Mouse (Mus musculus): ENCODE results near the gene Gm28048. TPM values are rescaled to one million over a fixed set of nuclear protein-coding genes. Genes with fewer than 3 reads are reported as not detected.

The Gm28048 gene
- polyA plus RNA-seq (2012; ENCODE audit: low replicate concordance): not detected in 2 replicates

DNA sequence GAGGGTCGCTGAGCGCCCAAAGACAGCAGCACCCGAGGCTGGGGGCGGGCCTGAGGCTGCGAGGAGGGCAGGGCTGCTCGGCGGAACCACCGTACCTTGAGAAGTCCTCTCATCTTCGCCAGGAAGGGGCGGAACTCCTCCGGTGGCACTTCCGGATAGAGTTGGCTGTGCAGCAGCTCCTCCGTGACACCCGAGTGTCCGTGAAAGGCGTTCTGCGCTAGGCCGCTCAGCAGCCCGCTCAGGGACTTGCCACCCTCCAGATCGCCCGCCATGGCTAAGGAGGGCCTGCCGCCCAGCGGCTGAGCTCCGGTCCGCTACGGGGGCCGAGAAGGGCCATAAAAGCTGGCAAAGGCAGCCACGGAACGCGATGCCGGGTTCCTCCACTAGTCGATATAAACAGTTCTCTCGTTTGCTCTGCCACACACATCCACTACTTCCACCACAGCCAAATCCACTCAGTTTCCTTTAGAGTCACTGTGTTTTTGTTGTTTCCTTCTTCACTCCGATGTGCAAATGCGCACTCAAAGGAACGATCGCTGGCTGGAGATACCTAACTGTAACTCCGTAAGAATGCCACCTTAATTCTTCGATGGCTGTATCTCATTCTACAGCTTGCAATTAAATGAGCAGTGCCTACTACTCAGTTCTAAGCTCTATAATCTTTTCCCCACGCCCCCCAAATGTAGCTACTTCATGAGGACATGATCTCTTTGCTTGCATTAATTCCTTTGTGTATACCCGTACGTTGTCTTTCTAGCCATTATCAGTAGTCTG, at the start of gene Gm28048, which contains the start of gene Commd1:
TSS of gene Gm28048 (minus strand) at position 107 of the 774 bp plus-strand sequence.
TSS of gene Commd1 (minus strand) at position 399 of the 774 bp plus-strand sequence.

GRCm38 (mm10) chr11:23007481-23008180, 25.7 kb upstream of the Gm28048 start, which contains the start of gene Fam161a:
Gene Fam161a (plus strand): TSS chr11:23007531.

DNA sequence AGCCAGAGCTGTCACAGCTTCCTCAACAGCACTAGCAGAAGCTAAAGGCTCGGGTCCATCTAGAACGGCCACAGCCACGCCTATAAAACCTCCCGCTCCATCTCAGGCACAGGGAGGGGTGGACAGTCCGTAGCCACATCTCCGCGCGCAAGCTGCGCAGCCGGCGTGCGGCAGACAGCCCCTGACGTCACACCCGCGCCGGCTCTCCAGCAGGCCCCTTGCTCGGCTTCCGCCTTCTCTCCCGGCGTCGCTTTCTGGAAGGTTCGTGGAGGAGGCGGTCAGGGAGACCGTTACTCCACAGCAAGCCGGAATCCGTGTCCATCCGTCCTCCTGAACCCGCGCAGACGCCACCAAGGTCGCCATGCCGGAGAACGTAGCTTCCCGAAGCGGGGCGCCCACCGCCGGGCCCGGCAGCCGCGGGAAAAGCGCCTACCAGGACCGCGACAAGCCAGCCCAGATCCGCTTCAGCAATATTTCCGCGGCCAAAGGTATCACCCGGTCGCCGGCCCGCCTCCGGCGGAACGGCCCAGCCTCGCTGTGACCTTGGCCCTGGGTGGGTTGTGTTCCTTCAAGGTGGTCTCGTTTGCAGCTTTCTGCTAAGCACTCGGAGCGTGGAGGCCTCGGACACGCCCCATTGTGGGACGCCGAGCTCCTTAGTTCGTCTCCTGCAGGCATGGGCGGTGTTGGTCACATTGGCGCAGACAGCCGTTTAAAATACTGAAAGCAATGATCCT, 8.7 kb upstream of the Gm28048 start, which contains the start of gene Cct4:
TSS of gene Cct4 (plus strand) at position 127 of the 734 bp plus-strand sequence.

DNA sequence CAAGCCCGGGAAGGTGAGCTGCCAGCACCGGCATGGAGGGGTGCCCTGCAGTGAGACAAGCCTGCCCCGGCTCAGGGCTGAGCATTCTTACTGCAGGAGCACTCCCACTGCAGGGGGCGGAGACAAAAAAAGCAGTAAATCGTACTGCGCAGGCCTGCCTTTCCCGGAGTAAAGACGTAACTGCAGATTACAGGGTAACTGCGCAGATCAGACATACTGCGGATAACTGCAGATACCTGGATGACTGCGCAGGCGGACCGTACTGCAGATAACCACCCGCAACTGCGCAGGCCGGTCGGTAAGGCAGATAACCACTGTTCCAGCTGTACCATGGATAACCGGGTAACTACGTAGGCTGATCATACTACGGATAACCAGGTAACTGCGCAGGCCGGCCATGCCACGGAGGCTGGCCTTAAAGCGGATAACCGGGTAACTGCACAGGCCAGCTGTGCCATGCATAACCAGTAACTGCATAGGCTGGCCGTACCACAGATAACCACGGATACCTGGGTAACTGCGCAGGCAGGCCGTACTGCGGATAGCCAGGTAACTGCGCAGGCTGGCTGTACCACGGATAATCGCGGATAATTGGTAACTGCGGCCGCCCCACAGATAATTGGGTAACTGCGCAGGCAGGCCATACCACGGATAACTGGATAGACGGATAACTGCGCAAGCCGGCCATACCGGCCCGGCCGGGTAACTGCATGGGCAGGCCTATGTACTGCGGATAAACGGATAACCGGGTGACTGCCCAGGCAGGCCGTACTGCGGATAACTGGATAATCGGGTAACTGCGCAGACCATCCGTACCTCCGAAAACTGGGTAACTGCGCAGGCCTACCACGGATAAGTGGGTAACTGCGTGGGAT, 9.8 kb downstream of the Gm28048 start, which contains the start of gene Zrsr1:
TSS of gene Zrsr1 (plus strand) at position 171 of the 875 bp plus-strand sequence.

DNA sequence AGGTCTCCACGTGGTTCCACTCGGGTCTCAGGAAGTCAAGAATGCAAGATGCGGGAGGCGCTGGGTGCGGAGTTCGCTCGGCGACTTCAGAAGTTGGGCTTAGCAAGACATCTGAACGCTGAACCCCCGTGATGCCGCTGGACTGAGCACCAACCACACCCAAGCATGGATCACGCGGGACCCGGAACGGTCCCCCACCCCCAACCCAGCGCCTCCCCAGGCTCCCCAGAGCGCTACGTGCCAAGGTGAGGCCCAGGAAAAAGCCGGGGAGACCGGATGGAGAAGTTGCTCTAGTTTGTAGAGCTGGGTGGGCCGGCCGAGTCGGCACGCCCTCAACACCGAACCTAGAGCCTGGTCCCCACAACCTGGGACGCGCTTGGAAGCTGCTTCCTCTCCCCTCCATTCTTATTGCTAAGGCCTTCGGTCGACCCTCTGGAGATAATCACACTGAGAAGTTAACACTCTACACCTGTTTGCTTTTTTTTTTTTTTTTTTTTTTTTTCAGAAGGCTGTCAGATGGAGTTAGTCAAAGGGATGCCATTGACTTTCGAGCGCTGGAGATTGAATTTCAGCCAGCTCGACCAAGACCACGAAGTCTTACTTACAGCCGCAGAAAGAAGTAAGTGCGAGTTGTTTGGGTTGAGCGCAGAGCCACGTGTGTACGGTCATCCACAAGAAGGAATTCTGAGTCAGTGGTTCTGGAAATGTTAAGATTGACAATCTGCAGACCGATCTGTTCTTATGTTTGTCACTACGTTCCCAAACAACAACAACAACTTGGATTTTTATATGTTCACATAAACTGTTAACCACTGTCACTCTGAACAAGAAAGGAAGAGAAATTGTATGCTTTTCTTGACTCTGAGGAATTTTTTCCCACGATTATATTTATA, 121.3 kb downstream of the Gm28048 start, which contains the start of gene B3gnt2:
TSS of gene B3gnt2 (minus strand) at position 627 of the 893 bp plus-strand sequence.

Other genes starting within 250 kb of the Gm28048 start
- gene B3gnt2, start 121.1 kb downstream of the Gm28048 start, polyA plus RNA-seq (2012; ENCODE audit: low replicate concordance): 12.3 and 19.8 TPM in 2 replicates
- 3.0 and 9.1 TPM in 2 replicates for gene Zrsr1, start 10.1 kb downstream of the Gm28048 start, polyA plus RNA-seq (2012; ENCODE audit: low replicate concordance)
- gene Commd1, start 292 bp upstream of the Gm28048 start, polyA plus RNA-seq (2012; ENCODE audit: low replicate concordance): 12.7 and 15.3 TPM in 2 replicates
- gene Cct4, start 8.4 kb upstream of the Gm28048 start, polyA plus RNA-seq (2012; ENCODE audit: low replicate concordance): 269 and 484 TPM in 2 replicates
- gene Fam161a, start 25.4 kb upstream of the Gm28048 start, polyA plus RNA-seq (2012; ENCODE audit: low replicate concordance): 0.35 and 0.68 TPM in 2 replicates

All from hematopoietic multipotent progenitor cell, adult 10-12 weeks (in vitro differentiated cells).